Mouse (Mus musculus) heart, postnatal 0 days (tissue): ENCODE measurements at regions not wholly inside any gene's neighbourhood (a gene's known extent, or its start where the extent isn't known, plus 50 kb on each side); places are given as distances from the start of the nearest gene placed in this dataset.

ENCODE experiments used
- CTCF ChIP-seq: IDR thresholded peaks from 2 replicates; pipeline ENCODE4 v1.5.1; 2016; ENCODE audit warnings: antibody characterized with exemption, control low read depth, low read depth
- EP300 ChIP-seq: IDR thresholded peaks from 2 replicates; pipeline ENCODE4 v1.6.1; 2016; ENCODE audit warnings: antibody characterized with exemption, low read depth

GRCm38 (mm10) chr8:126872133-126872532, 73.5 kb downstream of the Tomm20 start:
- TF ChIP-seq CTCF (no peak), EP300 (no peak)
